Mouse (Mus musculus) small intestine, adult 2 months (tissue): ENCODE data around the gene Mkrn1.

Experiments used
- CTCF ChIP-seq: fragments of 200-500 bp; IDR thresholded peaks from 2 replicates; pipeline ENCODE4 v1.5.1; 2012; ENCODE audit warnings: low read depth, mild to moderate bottlenecking, control low read depth, inconsistent platforms, low read length, moderate library complexity, mixed read lengths; ENCODE audit not compliant: insufficient replicate concordance, insufficient read length; ENCODE audit errors: extremely low read depth
- POLR2A ChIP-seq: fragments of 200-500 bp; IDR thresholded peaks from 2 replicates; pipeline ENCODE4 v1.6.1; 2012; ENCODE audit warnings: low read depth, mild to moderate bottlenecking, control low read depth, inconsistent platforms, low read length, moderate library complexity

- TF ChIP-seq CTCF (no peak), POLR2A (no peak)
These were observed 15.6 kb upstream of the Mkrn1 start for GRCm38 (mm10) chr6:39435875-39436274.
